Mouse (Mus musculus) C2C12 (cell line): ENCODE results near the gene Dnajb12.

ENCODE experiments used
- CTCF ChIP-seq: IDR thresholded peaks from one replicate; pipeline ENCODE4 v1.5.1; 2011; ENCODE audit not compliant: control insufficient read depth, insufficient read depth, insufficient read length
- MYOG ChIP-seq: IDR thresholded peaks from one replicate; pipeline ENCODE4 v1.6.1; 2011; ENCODE audit not compliant: control insufficient read depth, insufficient read length; ENCODE audit errors: extremely low read depth

DNA sequence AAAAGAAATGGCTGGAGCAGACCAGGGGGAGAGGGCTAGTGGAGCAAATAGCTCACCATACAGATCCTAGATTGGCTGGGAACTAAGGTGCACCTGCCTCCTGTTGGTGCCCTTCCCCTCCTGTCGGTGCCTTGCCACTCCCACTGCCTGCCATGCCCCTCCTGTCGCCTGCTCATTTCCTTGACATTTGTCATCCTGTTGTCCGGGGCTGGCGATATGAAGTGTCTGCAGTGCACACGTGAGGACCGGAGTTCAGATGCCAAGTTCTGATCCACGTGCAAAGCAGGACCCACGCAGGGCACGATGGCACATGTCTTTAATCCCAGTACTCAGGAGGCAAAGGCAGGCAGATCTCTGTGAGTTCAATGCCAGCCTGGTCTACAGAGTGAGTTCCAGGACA, 18.7 kb upstream of the Dnajb12 start:
- TF ChIP-seq CTCF = no peak
- no peak for TF ChIP-seq MYOG
